Mouse (Mus musculus): ENCODE measurements around the gene Erg. TPM values are rescaled to one million over a fixed set of nuclear protein-coding genes. Genes with fewer than 3 reads are reported as not detected.

The Erg gene
- total RNA-seq, 2 experiments from 2014 or later = 37.1 to 42.2 TPM

- intact Hi-C loops (cut with DNase I) = no loop called here
Observed at GRCm38 (mm10) chr16:95490386-95490785, 96.0 kb downstream of the Erg start.

GRCm38 (mm10) chr16:95487606-95488351 is 98.6 kb downstream of the Erg start:
- intact Hi-C loops (cut with DNase I) = no loop called here
- no peak for DNase-seq

More at GRCm38 (mm10) chr16:95490386-95490785, 96.0 kb downstream of the Erg start:
- no peak for DNase-seq

- intact Hi-C loops (cut with DNase I) = no loop called here
Observed at GRCm38 (mm10) chr16:95481176-95481575, 105.2 kb downstream of the Erg start.

GRCm38 (mm10) chr16:95478558-95478957 is 107.8 kb downstream of the Erg start:
- intact Hi-C loops (cut with DNase I) = no loop called here
- no peak for DNase-seq

More at GRCm38 (mm10) chr16:95481176-95481575, 105.2 kb downstream of the Erg start:
- DNase-seq = no peak

GRCm38 (mm10) chr16:95475041-95475440 is 111.4 kb downstream of the Erg start:
- intact Hi-C loops (cut with DNase I) = no loop called here

GRCm38 (mm10) chr16:95473946-95474345 is 112.4 kb downstream of the Erg start:
- DNase-seq = no peak
- intact Hi-C loops (cut with DNase I) = no loop called here

More at GRCm38 (mm10) chr16:95475041-95475440, 111.4 kb downstream of the Erg start:
- no peak for DNase-seq

- DNase-seq = no peak
- intact Hi-C loops (cut with DNase I) = no loop called here
Observed at GRCm38 (mm10) chr16:95472771-95473170, 113.6 kb downstream of the Erg start.

- intact Hi-C loops (cut with DNase I) = loop anchor here (5.0 kb wide), 2 partner anchors 103 to 493 kb away; no protein-coding TSS in a partner anchor
- DNase-seq = no peak
Observed at GRCm38 (mm10) chr16:95469262-95470139, 116.9 kb downstream of the Erg start.

- no peak for DNase-seq
- intact Hi-C loops (cut with DNase I) = loop anchor here (5.0 kb wide), 2 partner anchors 104 to 494 kb away; no protein-coding TSS in a partner anchor
Observed at GRCm38 (mm10) chr16:95467893-95468292, 118.5 kb downstream of the Erg start.

GRCm38 (mm10) chr16:95466548-95466947 is 119.8 kb downstream of the Erg start:
- no peak for DNase-seq
- intact Hi-C loops (cut with DNase I) = loop anchor here (5.0 kb wide), 2 partner anchors 106 to 496 kb away; no protein-coding TSS in a partner anchor

- intact Hi-C loops (cut with DNase I) = loop anchor here (5.0 kb wide), 3 partner anchors 108 to 498 kb away; no protein-coding TSS in a partner anchor
- DNase-seq = no peak
Observed at GRCm38 (mm10) chr16:95464609-95465008, 121.8 kb downstream of the Erg start.

- intact Hi-C loops (cut with DNase I) = loop anchor here (5.0 kb wide), 1 partner anchor 116 kb away; no protein-coding TSS in a partner anchor
- no peak for DNase-seq
Observed at GRCm38 (mm10) chr16:95463796-95464195, 122.6 kb downstream of the Erg start.

GRCm38 (mm10) chr16:95461941-95462340 is 124.5 kb downstream of the Erg start:
- intact Hi-C loops (cut with DNase I) = loop anchor here (5.0 kb wide), 1 partner anchor 115 kb away; no protein-coding TSS in a partner anchor
- DNase-seq = no peak

GRCm38 (mm10) chr16:95460336-95460735 is 126.1 kb downstream of the Erg start:
- intact Hi-C loops (cut with DNase I) = loop anchor here (5.0 kb wide), 1 partner anchor 113 kb away; no protein-coding TSS in a partner anchor

GRCm38 (mm10) chr16:95459325-95459691 is 127.1 kb downstream of the Erg start:
- DNase-seq = no peak
- intact Hi-C loops (cut with DNase I) = loop anchor here (5.0 kb wide), 1 partner anchor 243 kb away; the partner anchor contains the start of gene Ets2

More at GRCm38 (mm10) chr16:95460336-95460735, 126.1 kb downstream of the Erg start:
- no peak for DNase-seq

- intact Hi-C loops (cut with DNase I) = loop anchor here (5.0 kb wide), 1 partner anchor 244 kb away; the partner anchor contains the start of gene Ets2
- no peak for DNase-seq
Observed at GRCm38 (mm10) chr16:95458590-95459324, 127.6 kb downstream of the Erg start.

- DNase-seq = no peak
- intact Hi-C loops (cut with DNase I) = loop anchor here (5.0 kb wide), 1 partner anchor 245 kb away; the partner anchor contains the start of gene Ets2
Observed at GRCm38 (mm10) chr16:95457006-95457405, 129.4 kb downstream of the Erg start.

- intact Hi-C loops (cut with DNase I) = loop anchor here (5.0 kb wide), 1 partner anchor 246 kb away; the partner anchor contains the start of gene Ets2
- no peak for DNase-seq
Observed at GRCm38 (mm10) chr16:95455896-95456295, 130.5 kb downstream of the Erg start.

- no peak for DNase-seq
- intact Hi-C loops (cut with DNase I) = loop anchor here (5.0 kb wide), 1 partner anchor 247 kb away; the partner anchor contains the start of gene Ets2
Observed at GRCm38 (mm10) chr16:95455461-95455860, 130.9 kb downstream of the Erg start.

GRCm38 (mm10) chr16:95452411-95452810 is 134.0 kb downstream of the Erg start:
- intact Hi-C loops (cut with DNase I) = no loop called here
- DNase-seq = no peak
